ENCODE assay signal across 20 mouse cellular contexts in the genomic region with DNA sequence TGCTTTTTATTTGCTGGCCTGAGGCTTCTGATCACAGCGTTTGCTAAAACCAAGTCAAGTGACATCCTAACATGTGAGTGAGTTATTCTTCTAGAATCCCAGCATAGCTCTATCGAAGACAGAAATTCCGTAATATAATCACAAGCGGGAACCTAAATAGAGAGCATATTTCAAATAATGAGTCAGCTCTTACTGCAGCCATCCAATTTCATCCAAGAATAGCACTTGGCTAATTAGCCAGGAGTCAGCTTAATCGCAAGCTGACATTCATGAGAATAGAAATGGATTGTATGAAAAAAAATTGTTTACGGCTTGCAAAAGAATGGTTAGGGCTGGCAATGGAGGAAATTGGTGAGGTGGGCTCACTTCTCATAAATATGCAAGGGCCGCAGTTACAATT.
DNase-seq lines count a peak whose midpoint lies in the region; ATAC-seq and TF ChIP-seq lines count a peak whose summit lies in the region.
"Had no signal": no experiment of that assay in that cellular context is flagged by ENCODE, and none has a peak within 500 bp of the region (broad histone marks: within the 10 kb centered on the region; RNA-seq: fewer than 3 reads in every experiment).

No protein-coding gene starts in this region.

- ATAC-seq in forebrain, embryonic 14.5 days: no peak
- no peak for ATAC-seq in forebrain, embryonic 16.5 days
- ATAC-seq: CD4-positive, CD25-positive, alpha-beta regulatory T cell, adult 4 months; hindbrain, embryonic 16.5 days; inflammation-experienced regulatory T-cells, adult 6 months had no signal

- H3K27ac ChIP-seq in forebrain, embryonic 14.5 days (ENCODE audit: low read depth, low read length): no peak overlapping the region
- no peak overlapping the region for H3K27ac ChIP-seq in forebrain, embryonic 16.5 days (ENCODE audit: low read length)
- peak overlapping the region; percentile 61; the same call in 1 of the 2 replicates for H3K27ac ChIP-seq in layer of hippocampus, adult 2 months
- H3K27ac ChIP-seq in cortical plate, adult 2 months (ENCODE audit: insufficient read depth, low read length): peak overlapping the region; percentile 74; the same call in 1 of the 2 replicates
- H3K27ac ChIP-seq: embryonic facial prominence, embryonic 12.5 days; forebrain, embryonic 12.5 days; heart, embryonic 13.5 days had no signal

- H3K4me1 ChIP-seq in forebrain, embryonic 14.5 days (ENCODE audit: control insufficient read depth, insufficient read depth, low read length): no peaks in the 10 kb centered on the region
- H3K4me1 ChIP-seq in forebrain, embryonic 16.5 days (replicated peaks; ENCODE audit: control insufficient read depth, insufficient read depth, low read length): no peaks in the 10 kb centered on the region
- H3K4me1 ChIP-seq in cortical plate, adult 2 months (ENCODE audit: control insufficient read depth, insufficient read depth, low read length): peaks cover 5% of the 10 kb centered on the region
- H3K4me1 ChIP-seq: embryonic facial prominence, embryonic 12.5 days; forebrain, embryonic 12.5 days; heart, embryonic 13.5 days had no signal

- no peak overlapping the region for H3K4me2 ChIP-seq in forebrain, embryonic 14.5 days (ENCODE audit: low read length)
- H3K4me2 ChIP-seq in forebrain, embryonic 16.5 days (ENCODE audit: low read length): no peak overlapping the region
- H3K4me2 ChIP-seq: embryonic facial prominence, embryonic 12.5 days; forebrain, embryonic 12.5 days; heart, embryonic 13.5 days had no signal

- 79% methylated on average over 7 of the region's 7 CpGs for WGBS in forebrain, embryonic 14.5 days
- WGBS in forebrain, embryonic 16.5 days: 68% methylated on average over 7 of the region's 7 CpGs

- intact Hi-C loops in gastrocnemius, postnatal 14 days (cut with DNase I; ENCODE audit: low total_unique reads): no loop called here

- TF ChIP-seq CTCF in layer of hippocampus, adult 2 months (conservative IDR thresholded peaks at IDR 0.05): no peak
- no peak for TF ChIP-seq CTCF in cortical plate, adult 2 months (IDR thresholded peaks at IDR 0.05; ENCODE audit: extremely low read depth, insufficient read depth, low read length)

- no peaks in the 10 kb centered on the region for H3K36me3 ChIP-seq in forebrain, embryonic 14.5 days (ENCODE audit: control insufficient read depth, insufficient read depth, low read length)
- no peaks in the 10 kb centered on the region for H3K36me3 ChIP-seq in forebrain, embryonic 16.5 days (ENCODE audit: control insufficient read depth, insufficient read depth)
- H3K36me3 ChIP-seq: embryonic facial prominence, embryonic 12.5 days; forebrain, embryonic 12.5 days; G1E; heart, embryonic 13.5 days had no signal

- H3K9me3 ChIP-seq in forebrain, embryonic 14.5 days (replicated peaks; ENCODE audit: control insufficient read depth, low read length): no peaks in the 10 kb centered on the region
- H3K9me3 ChIP-seq in forebrain, embryonic 16.5 days (ENCODE audit: control insufficient read depth, low read length): no peaks in the 10 kb centered on the region
- H3K9me3 ChIP-seq: embryonic facial prominence, embryonic 12.5 days; forebrain, embryonic 12.5 days had no signal

- TF ChIP-seq POLR2A in cortical plate, adult 2 months (IDR thresholded peaks at IDR 0.05; ENCODE audit: extremely low read depth, insufficient read depth, low read length): no peak

- peak; percentile 25 for DNase-seq in forebrain, embryonic 14.5 days (ENCODE audit: low spot score)
- DNase-seq in layer of hippocampus, adult 2 months (ENCODE audit: low spot score in 2 of 2): peak; percentile 31 to 61
- DNase-seq in layer of hippocampus, adult 11-12 months (ENCODE audit: low spot score): no peak
- DNase-seq in Muller cell, postnatal 12 days (ENCODE audit: inconsistent ontology term): peak; percentile 23
- DNase-seq in gastrocnemius, postnatal 14 days: no peak
- DNase-seq: adrenal gland, postnatal 10 days; B cell, adult 2 months; cerebellum, adult 8-10 months; cerebellum, postnatal 14 days; gastrocnemius, postnatal 25 days; heart, postnatal 36 days had no signal

- no peaks in the 10 kb centered on the region for H3K27me3 ChIP-seq in forebrain, embryonic 14.5 days (replicated peaks; ENCODE audit: control insufficient read depth, insufficient read depth, low read length)
- H3K27me3 ChIP-seq in forebrain, embryonic 16.5 days (replicated peaks; ENCODE audit: control insufficient read depth, insufficient read depth, low read length): no peaks in the 10 kb centered on the region
- H3K27me3 ChIP-seq: embryonic facial prominence, embryonic 12.5 days; forebrain, embryonic 12.5 days; heart, embryonic 13.5 days had no signal

- no peak overlapping the region for H3K4me3 ChIP-seq in forebrain, embryonic 14.5 days (ENCODE audit: low read depth, low read length)
- no peak overlapping the region for H3K4me3 ChIP-seq in forebrain, embryonic 16.5 days (replicated peaks; ENCODE audit: low read length)
- no peak overlapping the region for H3K4me3 ChIP-seq in layer of hippocampus, adult 2 months
- H3K4me3 ChIP-seq in cortical plate, adult 2 months (ENCODE audit: insufficient read depth, low read length): no peak overlapping the region
- H3K4me3 ChIP-seq: embryonic facial prominence, embryonic 12.5 days; forebrain, embryonic 12.5 days; heart, embryonic 13.5 days had no signal

- no peak overlapping the region for H3K9ac ChIP-seq in forebrain, embryonic 14.5 days (ENCODE audit: low read length)
- H3K9ac ChIP-seq in forebrain, embryonic 16.5 days (replicated peaks; ENCODE audit: low read depth, low read length): no peak overlapping the region
- H3K9ac ChIP-seq: embryonic facial prominence, embryonic 12.5 days; forebrain, embryonic 12.5 days; heart, embryonic 13.5 days had no signal

Comparison
In these comparisons a context has a peak if more than half of its experiments do, and no peak if none do; other contexts are left out.
1. DNase-seq: peak in forebrain, embryonic 14.5 days (single experiment), layer of hippocampus, adult 2 months (2 of 2) and Muller cell, postnatal 12 days (single experiment); none in layer of hippocampus, adult 11-12 months (single experiment) and gastrocnemius, postnatal 14 days (single experiment).
2. H3K27ac ChIP-seq: peak in layer of hippocampus, adult 2 months (single experiment) and cortical plate, adult 2 months (single experiment); none in forebrain, embryonic 14.5 days (single experiment) and forebrain, embryonic 16.5 days (single experiment).